Mouse (Mus musculus) lung, adult 18-20 months (tissue): ENCODE data around the gene Ccdc15.
"Not testable (repeated sequence)": the region's sequence is repeated elsewhere in the genome, so short reads cannot be mapped to it uniquely, and the experiment has no call there.

Experiments
- DNase-seq, 2 experiments: peaks; one replicate each; pipeline ENCODE4 v3.0.0; 2022; ENCODE audit warnings: mixed read lengths in 2 of 2

Ccdc15 gene

DNA sequence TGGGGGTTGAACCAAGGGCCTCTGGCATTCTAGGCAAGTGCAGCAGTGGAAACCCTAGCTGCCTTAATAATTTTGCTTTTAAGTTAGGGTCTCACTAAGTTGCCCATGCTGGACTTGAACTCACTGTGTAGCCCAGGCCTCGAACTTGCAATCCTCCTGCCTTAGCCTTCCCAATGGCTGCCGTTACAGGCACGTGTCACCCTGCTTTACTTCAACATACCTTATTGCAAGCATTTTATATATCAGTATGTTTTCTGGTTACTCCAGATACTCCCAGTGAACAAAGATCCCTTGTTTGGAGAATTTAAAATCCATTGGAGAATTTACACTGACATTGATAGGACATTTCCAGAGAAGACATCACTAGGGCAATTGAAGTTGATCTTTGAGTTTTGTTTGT, 818 bp upstream of the Ccdc15 start:
- no peak for DNase-seq

DNA sequence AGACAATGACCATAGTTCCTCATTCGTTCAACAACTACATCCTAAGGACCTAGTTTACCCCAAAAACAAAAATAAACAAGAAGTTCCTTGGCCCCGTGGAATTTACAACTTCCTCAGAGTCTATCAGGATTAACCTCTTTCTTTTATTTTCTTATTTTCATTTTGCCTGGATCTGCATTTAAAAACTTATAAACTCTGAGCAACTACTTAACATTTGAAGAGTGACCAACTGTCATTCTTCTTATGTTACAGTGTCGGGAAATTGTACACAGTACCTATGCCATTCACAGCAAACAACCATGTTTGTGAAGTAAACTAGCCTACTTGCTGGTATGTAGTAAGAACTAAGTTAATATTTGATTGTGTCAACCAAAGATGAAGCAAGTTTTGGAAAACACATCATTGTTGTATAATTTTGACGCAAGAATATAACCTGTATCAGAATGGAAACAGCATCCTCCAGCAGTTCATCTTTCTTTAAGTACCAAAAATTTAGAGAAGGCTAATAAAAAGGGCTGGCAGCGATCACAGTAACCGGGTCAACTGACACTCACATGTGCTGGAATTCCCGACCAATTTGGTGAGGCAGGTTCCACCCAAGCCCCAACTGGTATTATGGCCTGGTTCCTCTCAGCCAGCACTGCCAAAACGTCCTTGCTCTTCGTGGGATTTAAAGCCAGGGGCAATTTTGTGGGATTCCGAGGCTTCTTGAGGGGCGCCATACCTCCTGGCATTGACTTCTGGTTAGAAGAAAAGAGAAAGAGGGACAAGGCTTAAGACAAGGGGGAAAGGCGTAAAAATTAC, 846 bp downstream of the Ccdc15 start:
- DNase-seq: no peak

DNA sequence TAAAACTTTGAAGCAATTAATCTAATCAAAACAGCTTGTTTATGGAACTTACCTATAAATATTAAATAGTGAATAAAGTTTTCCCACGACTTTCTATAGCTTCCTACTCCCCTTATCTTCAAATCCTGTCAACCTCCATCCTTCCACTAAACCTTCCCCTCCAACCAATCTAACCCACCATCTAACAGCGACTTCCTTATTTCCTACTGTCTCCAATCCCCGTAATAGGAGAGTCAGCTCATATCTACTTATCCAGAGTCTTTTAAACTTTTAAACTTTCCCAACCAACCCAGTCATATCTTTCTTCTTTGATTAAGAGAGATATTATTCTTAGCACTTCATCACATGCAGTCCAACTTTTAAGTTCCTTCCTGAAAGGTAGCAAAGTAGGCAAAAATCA, 2.8 kb downstream of the Ccdc15 start:
- DNase-seq: no peak

DNA sequence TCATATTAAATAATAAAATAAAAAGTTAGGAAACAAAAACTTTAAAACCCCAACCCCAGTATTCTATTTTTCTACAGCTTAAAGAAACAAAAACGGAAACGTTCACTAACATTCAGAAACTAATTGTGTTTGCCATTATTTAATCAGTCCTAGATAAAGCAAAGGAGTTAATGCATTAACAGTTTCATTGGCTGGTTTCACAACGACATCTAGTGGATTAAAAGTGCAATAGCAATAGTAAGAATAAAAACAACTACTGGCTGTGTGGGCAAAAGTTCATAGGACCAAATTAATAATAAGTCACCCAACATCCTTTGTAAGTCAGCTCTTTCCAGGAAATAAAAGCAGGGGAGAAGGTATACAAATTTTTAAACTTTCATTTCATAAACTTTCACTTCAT, 18.8 kb downstream of the Ccdc15 start:
- no peak for DNase-seq

- DNase-seq: no peak
Observed at GRCm38 (mm10) chr9:37301720-37302119, 46.5 kb downstream of the Ccdc15 start.

- DNase-seq: not testable (repeated sequence)
Observed at GRCm38 (mm10) chr9:37300501-37300900, 47.7 kb downstream of the Ccdc15 start.

- DNase-seq: no peak
Observed at GRCm38 (mm10) chr9:37295586-37295985, 52.6 kb downstream of the Ccdc15 start.

DNA sequence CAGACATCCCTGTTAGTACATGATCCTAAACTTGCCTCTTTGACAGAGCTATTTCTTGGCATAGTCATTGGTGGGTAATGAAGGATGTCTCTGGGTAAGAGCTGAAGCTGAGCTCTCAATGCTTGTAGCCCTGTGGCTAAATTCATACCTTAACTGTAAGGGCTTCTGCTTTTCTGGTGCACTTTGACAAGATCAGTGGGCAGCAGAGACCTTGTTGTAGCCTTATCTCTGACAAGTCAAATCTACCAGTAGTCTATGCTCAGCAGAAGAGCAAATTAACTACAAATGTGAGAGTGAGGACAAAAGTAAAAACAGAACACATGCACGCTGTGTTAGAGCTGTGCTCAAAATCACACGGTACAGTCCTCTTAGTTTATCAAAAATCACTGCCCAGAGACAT, 81.6 kb downstream of the Ccdc15 start:
- DNase-seq: no peak

DNA sequence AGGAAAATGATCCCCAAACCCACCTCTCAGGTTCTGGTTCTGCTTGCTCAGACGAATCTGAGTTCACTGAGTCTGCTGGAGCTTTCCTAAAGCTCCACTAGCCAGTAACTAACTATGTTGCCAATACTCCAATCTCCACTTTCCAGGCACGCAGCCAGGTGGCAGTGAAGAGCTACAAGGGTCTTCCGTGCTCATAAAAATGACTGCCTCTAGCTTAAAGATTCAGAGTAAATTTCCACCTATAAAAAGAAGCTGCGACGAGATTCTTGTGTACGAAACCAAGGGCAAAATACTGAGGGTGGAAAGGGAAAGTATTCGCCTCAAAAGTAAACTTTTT, 92.4 kb downstream of the Ccdc15 start:
- DNase-seq: peak; percentile 46 to 47

- peak; percentile 65 to 70 for DNase-seq
Observed at GRCm38 (mm10) chr9:37255149-37255888, 92.9 kb downstream of the Ccdc15 start, which contains the start of gene Slc37a2. Gene Slc37a2 (minus strand): TSS chr9:37255738.

- DNase-seq: no peak
Observed at GRCm38 (mm10) chr9:37254531-37255110, 93.6 kb downstream of the Ccdc15 start.

DNA sequence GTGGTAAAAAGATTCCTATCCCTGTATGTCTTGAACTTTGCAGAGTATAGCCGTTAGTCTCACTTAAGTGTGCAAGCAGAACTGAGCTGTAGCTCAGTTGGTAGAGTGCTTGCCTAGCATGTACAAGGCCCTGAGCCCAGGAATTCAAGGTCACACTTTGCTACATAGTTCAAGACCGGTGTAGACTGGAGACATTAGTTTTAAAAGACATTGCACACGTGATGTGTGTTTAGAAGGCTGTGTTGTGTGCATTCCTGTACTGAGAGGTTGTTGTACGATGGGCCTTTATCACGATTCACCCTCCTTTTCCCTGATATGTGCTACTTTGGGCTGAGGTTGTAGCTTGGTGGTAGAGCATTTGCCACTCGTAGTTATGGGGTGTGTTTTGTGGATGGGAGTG, 97.6 kb downstream of the Ccdc15 start:
- DNase-seq: no peak

DNA sequence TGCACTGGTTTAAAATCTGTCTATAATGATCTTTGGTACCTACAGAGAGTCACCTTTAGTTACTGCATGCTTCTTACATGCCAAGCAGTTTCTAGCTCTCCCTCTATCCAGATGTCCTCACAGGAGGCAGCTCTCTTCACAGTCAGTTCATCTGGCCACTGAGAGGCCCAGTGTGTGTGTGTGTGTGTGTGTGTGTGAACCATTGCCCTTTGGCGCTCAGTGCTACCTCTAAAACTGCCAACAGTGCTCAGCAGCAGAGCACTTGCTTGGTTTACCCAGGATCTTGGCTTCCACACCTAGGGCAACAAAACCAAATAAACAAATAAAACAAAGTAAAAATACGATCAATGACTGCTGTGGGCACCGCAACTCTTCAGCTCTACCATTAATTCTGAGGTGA, 98.3 kb downstream of the Ccdc15 start:
- no peak for DNase-seq

DNA sequence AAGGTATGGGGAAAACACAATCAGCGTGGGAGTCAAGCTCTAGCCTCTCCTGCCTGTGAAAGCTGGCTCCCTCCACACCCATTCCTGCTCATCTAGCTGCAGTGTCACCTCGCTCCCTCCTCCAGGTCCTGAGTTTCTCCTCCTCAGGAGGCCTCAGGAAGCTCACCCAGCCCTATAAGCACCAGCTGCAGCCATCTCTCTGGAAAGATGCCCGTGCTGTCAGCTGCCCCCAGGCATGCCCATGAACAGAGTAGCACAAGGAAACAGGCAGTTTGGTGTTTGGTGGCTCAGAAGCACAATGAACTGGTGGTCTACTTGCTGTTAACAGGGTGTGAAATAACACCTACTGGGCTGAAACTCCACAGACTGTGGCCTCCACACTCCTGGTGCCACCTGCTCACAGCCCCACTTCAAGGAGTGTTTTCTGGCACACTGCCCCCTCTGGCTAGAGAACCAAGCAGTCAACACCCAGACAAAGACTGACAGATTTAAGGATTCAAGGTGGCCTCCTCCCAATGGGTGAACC, 99.8 kb downstream of the Ccdc15 start:
- DNase-seq: no peak

- peak; percentile 41 to 52 for DNase-seq
Observed at GRCm38 (mm10) chr9:37247429-37247828, 100.8 kb downstream of the Ccdc15 start.

- DNase-seq: no peak
Observed at GRCm38 (mm10) chr9:37245810-37246209, 102.4 kb downstream of the Ccdc15 start.

GRCm38 (mm10) chr9:37245404-37245803, 102.8 kb downstream of the Ccdc15 start:
- DNase-seq: no peak

GRCm38 (mm10) chr9:37244600-37244999, 103.6 kb downstream of the Ccdc15 start:
- DNase-seq: no peak

DNA sequence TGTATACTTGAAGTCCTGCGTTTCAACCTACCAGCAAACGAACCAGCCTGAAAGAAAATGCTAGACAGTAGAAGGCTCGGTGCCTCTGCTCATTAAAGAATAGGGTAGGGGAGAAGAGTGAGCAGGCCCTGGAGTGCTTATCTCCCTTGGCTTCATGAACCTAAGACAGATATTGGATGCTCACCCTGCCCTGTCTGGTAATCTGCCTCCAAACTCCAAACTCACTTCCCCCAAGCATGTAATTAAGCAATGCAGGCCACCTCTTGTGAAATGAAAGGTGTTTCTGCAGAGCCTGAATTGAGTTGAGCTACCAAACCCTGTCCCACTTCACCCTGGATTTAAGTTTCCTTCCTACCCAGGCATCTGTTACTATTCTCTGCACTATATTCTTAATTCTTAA, 105.5 kb downstream of the Ccdc15 start:
- no peak for DNase-seq

DNA sequence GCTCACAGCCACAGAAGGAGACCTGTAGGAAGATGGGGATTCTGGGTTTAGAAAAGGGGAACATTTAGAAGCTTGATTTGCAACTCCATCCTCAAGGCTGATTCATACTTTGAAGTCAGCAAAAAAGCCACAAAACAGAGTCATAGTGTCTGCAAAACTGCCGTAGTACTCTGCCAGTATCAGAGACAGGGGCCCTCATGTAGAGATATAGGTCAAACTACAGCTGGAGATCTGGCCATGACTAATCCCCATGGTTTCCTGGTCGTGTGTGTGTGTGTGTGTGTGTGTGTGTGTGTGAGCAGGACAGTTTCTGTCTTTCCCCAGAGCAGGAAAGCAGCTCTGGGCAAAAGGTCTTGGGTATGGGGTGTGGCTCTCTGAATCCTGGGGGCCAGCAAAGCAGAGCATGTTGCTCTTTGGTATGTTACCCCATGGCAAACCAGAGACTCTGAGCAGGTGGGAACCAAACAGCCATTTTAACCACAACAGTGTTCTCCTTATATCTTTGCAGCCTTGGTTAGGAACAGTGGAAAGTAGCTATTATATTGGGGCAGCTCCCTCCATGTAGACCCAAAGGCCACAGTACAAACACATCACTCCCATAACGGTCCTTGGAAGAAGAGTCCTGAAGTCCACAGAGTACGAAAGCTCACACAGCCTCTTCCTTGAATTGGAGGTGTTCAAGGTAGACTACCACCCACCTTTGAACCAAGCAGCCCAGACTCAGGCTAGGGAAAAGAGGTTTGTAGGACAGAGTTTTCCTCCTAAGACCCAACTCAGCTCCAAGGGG, 112.1 kb downstream of the Ccdc15 start:
- DNase-seq: no peak

DNA sequence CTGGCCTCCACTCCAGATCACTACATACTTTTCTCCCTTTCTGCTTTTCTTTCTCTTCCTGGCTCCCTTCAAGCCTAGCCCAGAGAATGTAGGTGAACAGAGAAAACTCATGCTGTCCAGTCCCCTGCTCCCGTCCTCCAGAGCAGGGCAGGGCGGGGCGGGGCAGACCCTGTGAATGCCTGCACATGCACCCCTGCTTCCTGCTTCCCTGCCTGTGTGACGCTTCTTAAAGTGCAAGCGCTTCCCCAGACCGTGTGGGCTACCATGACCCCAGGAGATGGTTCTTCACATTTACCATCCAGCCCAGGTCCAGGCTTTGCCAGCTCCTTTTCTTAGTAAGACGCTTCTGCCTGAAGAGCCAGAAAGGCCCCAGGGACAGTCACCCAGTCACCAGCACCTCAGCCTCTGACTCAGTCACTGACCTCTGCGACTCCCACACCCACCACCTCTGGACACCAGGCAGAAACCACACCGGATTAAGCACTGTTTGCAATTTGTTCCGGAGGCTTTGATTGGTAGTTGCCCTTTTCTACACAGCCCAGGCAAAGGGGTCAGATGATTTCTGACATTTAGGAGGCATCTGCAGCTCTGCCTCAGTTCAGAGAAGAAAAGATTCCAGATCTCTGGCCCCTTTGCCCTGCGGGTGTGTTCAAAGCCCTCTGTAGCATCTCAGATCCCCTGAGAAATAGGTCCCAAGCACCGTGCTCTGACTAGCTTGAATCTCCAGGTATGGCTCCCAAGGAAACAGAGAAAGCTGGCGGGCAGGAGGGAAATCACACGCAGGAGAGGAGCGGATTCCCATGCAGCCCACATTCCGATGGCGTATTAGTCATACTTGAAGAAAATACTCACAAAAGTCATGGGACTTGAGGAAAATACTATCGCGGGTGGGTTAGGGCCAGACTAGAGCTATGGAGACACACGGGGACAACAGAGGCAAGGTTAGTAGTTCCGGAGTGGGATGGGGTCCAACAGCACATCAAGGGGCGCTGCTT, 115.7 kb downstream of the Ccdc15 start:
- DNase-seq: peak in 1 of 2 experiments; percentile 8
